Mouse (Mus musculus) 3T3-L1 (cell line): ENCODE measurements around the gene Gm14401.
A peak's percentile ranks its signal among the peaks of the same experiment; 100 is the strongest.
"Not testable (repeated sequence)": the region's sequence is repeated elsewhere in the genome, so short reads cannot be mapped to it uniquely, and the experiment has no call there.

ENCODE experiments used
- DNase-seq: peaks from one replicate; pipeline ENCODE4 v3.0.0-alpha.2; 2015; ENCODE audit warnings: low read depth, low spot score

The Gm14401 gene

GRCm38 (mm10) chr2:177073432-177074423 lies at the start of gene Gm14401:
Gm14401 (plus strand) TSS chr2:177074320.
- DNase-seq, result peak; percentile 74

GRCm38 (mm10) chr2:177072807-177073206 lies 1.3 kb upstream of the Gm14401 start:
- DNase-seq, result peak; percentile 44

- DNase-seq, result peak; percentile 69
Measured at GRCm38 (mm10) chr2:177075015-177075414, 895 bp downstream of the Gm14401 start.

- DNase-seq, result not testable (repeated sequence)
Measured at GRCm38 (mm10) chr2:177079866-177080265, 5.7 kb downstream of the Gm14401 start.

- DNase-seq, result not testable (repeated sequence)
Measured at GRCm38 (mm10) chr2:177109086-177109485, 35.0 kb downstream of the Gm14401 start.

GRCm38 (mm10) chr2:177129097-177129496 lies 55.0 kb downstream of the Gm14401 start:
- DNase-seq, result not testable (repeated sequence)
